Mouse (Mus musculus): ENCODE measurements around the gene Pacs1. TPM values are rescaled to one million over a fixed set of nuclear protein-coding genes. Genes with fewer than 3 reads are reported as not detected.

Pacs1 gene
- polyA plus RNA-seq, 1 experiment from 2014 or later = 3.3 TPM

GRCm38 (mm10) chr19:5123241-5123640 is 149.7 kb downstream of the Pacs1 start:
- ATAC-seq = no peak
- TF ChIP-seq CTCF (IDR thresholded peaks at IDR 0.05; ENCODE audit: low read depth) (no peak), EP300 (IDR thresholded peaks at IDR 0.05; ENCODE audit: low read depth) (no peak)
- H3K4me1 ChIP-seq (ENCODE audit: insufficient read depth) = no peaks in the 10 kb centered on the region; the same call in 1 of the 2 replicates
- no peak overlapping the region for H3K4me3 ChIP-seq (ENCODE audit: low read depth, low read length)
- H3K4me2 ChIP-seq (ENCODE audit: low read depth, low read length) = no peak overlapping the region
- no peaks in the 10 kb centered on the region for H3K9me3 ChIP-seq (ENCODE audit: low read length)
- H3K27ac ChIP-seq (ENCODE audit: low read depth) = no peak overlapping the region
- 0 out of 2 replicates have a peak, but pooled peaks cover 5% of the 10 kb centered on the region for H3K27me3 ChIP-seq (ENCODE audit: insufficient read depth, low read length)
- H3K36me3 ChIP-seq (replicated peaks; ENCODE audit: insufficient read depth, low read length) = no peaks in the 10 kb centered on the region
- DNase-seq = no peak
- WGBS (ENCODE audit: insufficient replicate concordance) = 57% methylated on average over 3 of the region's 3 CpGs
- H3K9ac ChIP-seq (replicated peaks) = no peak overlapping the region

- Histone ChIP-seq H3K4me2 (ENCODE audit: low read depth, low read length) (no peak overlapping the region), H3K4me1 (ENCODE audit: insufficient read depth) (no peaks in the 10 kb centered on the region; the same call in 1 of the 2 replicates), H3K27ac (ENCODE audit: low read depth) (no peak overlapping the region), H3K4me3 (ENCODE audit: low read depth, low read length) (no peak overlapping the region), H3K9ac (replicated peaks) (no peak overlapping the region), H3K36me3 (replicated peaks; ENCODE audit: insufficient read depth, low read length) (no peaks in the 10 kb centered on the region), H3K9me3 (ENCODE audit: low read length) (no peaks in the 10 kb centered on the region), H3K27me3 (ENCODE audit: insufficient read depth, low read length) (0 out of 2 replicates have a peak, but pooled peaks cover 8% of the 10 kb centered on the region)
- WGBS (ENCODE audit: insufficient replicate concordance) = 65% methylated on average over 10 of the region's 10 CpGs
- ATAC-seq = no peak
- TF ChIP-seq CTCF (IDR thresholded peaks at IDR 0.05; ENCODE audit: low read depth) = no peak
- no peak for TF ChIP-seq EP300 (IDR thresholded peaks at IDR 0.05; ENCODE audit: low read depth)
- DNase-seq = no peak
Observed at GRCm38 (mm10) chr19:5122492-5122891, 150.4 kb downstream of the Pacs1 start.

- peak within 1 kb of the TSS; percentile 91 for H3K4me3 ChIP-seq (ENCODE audit: low read depth, low read length)
- H3K4me1 ChIP-seq (ENCODE audit: insufficient read depth) = peaks cover 5% of the 10 kb centered on the region
- WGBS (ENCODE audit: insufficient replicate concordance) = 2% methylated on average over 18 of the region's 18 CpGs
- peak within 1 kb of the TSS; percentile 68 for H3K9ac ChIP-seq (replicated peaks)
- peak within 1 kb of the TSS; percentile 99 for H3K4me2 ChIP-seq (ENCODE audit: low read depth, low read length)
- peak within 1 kb of the TSS; percentile 51; the same call in 1 of the 2 replicates for H3K27ac ChIP-seq (ENCODE audit: low read depth)
- 0 out of 2 replicates have a peak, but pooled peaks cover 8% of the 10 kb centered on the region for H3K27me3 ChIP-seq (ENCODE audit: insufficient read depth, low read length)
- no peaks in the 10 kb centered on the region for H3K36me3 ChIP-seq (replicated peaks; ENCODE audit: insufficient read depth, low read length)
- no peak for TF ChIP-seq EP300 (IDR thresholded peaks at IDR 0.05; ENCODE audit: low read depth)
- no peak for TF ChIP-seq CTCF (IDR thresholded peaks at IDR 0.05; ENCODE audit: low read depth)
- DNase-seq (no peak), ATAC-seq (no peak)
- no peaks in the 10 kb centered on the region for H3K9me3 ChIP-seq (ENCODE audit: low read length)
Observed at GRCm38 (mm10) chr19:5118384-5118698, 154.6 kb downstream of the Pacs1 start, which contains the start of gene Klc2. Gene Klc2, minus strand, starts transcription at chr19:5118560.

GRCm38 (mm10) chr19:5117494-5118383 is 155.2 kb downstream of the Pacs1 start:
- Histone ChIP-seq H3K9ac (replicated peaks) (peak overlapping the region; percentile 68), H3K4me3 (ENCODE audit: low read depth, low read length) (peak overlapping the region; percentile 91), H3K4me2 (ENCODE audit: low read depth, low read length) (peak overlapping the region; percentile 99), H3K27me3 (ENCODE audit: insufficient read depth, low read length) (0 out of 2 replicates have a peak, but pooled peaks cover 8% of the 10 kb centered on the region), H3K36me3 (replicated peaks; ENCODE audit: insufficient read depth, low read length) (peaks cover 2% of the 10 kb centered on the region; the same call in 1 of the 2 replicates), H3K4me1 (ENCODE audit: insufficient read depth) (peaks cover 5% of the 10 kb centered on the region), H3K27ac (ENCODE audit: low read depth) (peak overlapping the region; percentile 51; the same call in 1 of the 2 replicates), H3K9me3 (ENCODE audit: low read length) (no peaks in the 10 kb centered on the region)
- TF ChIP-seq EP300 (IDR thresholded peaks at IDR 0.05; ENCODE audit: low read depth) = no peak
- TF ChIP-seq CTCF (IDR thresholded peaks at IDR 0.05; ENCODE audit: low read depth) = peak; percentile 93
- DNase-seq = peak; percentile 89
- under 1% methylated on average over 70 of the region's 83 CpGs for WGBS (ENCODE audit: insufficient replicate concordance)
- ATAC-seq = peak; percentile 91

GRCm38 (mm10) chr19:5113783-5114182 is 159.1 kb downstream of the Pacs1 start:
- ATAC-seq (no peak), DNase-seq (no peak)
- no peak overlapping the region for H3K27ac ChIP-seq (ENCODE audit: low read depth)
- H3K9me3 ChIP-seq (ENCODE audit: low read length) = no peaks in the 10 kb centered on the region
- H3K4me3 ChIP-seq (ENCODE audit: low read depth, low read length) = no peak overlapping the region
- WGBS (ENCODE audit: insufficient replicate concordance) = 89% methylated on average over 7 of the region's 7 CpGs
- no peak overlapping the region for H3K4me2 ChIP-seq (ENCODE audit: low read depth, low read length)
- no peak overlapping the region for H3K9ac ChIP-seq (replicated peaks)
- H3K27me3 ChIP-seq (ENCODE audit: insufficient read depth, low read length) = 0 out of 2 replicates have a peak, but pooled peaks cover 8% of the 10 kb centered on the region
- TF ChIP-seq CTCF (IDR thresholded peaks at IDR 0.05; ENCODE audit: low read depth) (no peak), EP300 (IDR thresholded peaks at IDR 0.05; ENCODE audit: low read depth) (no peak)
- peaks cover 7% of the 10 kb centered on the region for H3K4me1 ChIP-seq (ENCODE audit: insufficient read depth)
- H3K36me3 ChIP-seq (replicated peaks; ENCODE audit: insufficient read depth, low read length) = peaks cover 8% of the 10 kb centered on the region; the same call in 1 of the 2 replicates

GRCm38 (mm10) chr19:5109659-5110453 is 163.1 kb downstream of the Pacs1 start:
- TF ChIP-seq CTCF (IDR thresholded peaks at IDR 0.05; ENCODE audit: low read depth) (peak; percentile 60), EP300 (IDR thresholded peaks at IDR 0.05; ENCODE audit: low read depth) (no peak)
- 80% methylated on average over 19 of the region's 19 CpGs for WGBS (ENCODE audit: insufficient replicate concordance)
- Histone ChIP-seq H3K27me3 (ENCODE audit: insufficient read depth, low read length) (no peaks in the 10 kb centered on the region), H3K4me2 (ENCODE audit: low read depth, low read length) (no peak overlapping the region), H3K27ac (ENCODE audit: low read depth) (no peak overlapping the region), H3K9me3 (ENCODE audit: low read length) (no peaks in the 10 kb centered on the region), H3K4me3 (ENCODE audit: low read depth, low read length) (no peak overlapping the region), H3K4me1 (ENCODE audit: insufficient read depth) (peaks cover 27% of the 10 kb centered on the region), H3K9ac (replicated peaks) (no peak overlapping the region), H3K36me3 (replicated peaks; ENCODE audit: insufficient read depth, low read length) (peaks cover 11% of the 10 kb centered on the region)
- DNase-seq (peak; percentile 57), ATAC-seq (no peak)
